Mouse (Mus musculus): ENCODE data around the gene Map1lc3b.

- TF ChIP-seq GATA1 (IDR thresholded peaks at IDR 0.05; ENCODE audit: low read length), result no peak
- no peak for TF ChIP-seq TAL1 (IDR thresholded peaks at IDR 0.05; ENCODE audit: low read length)
Observed at GRCm38 (mm10) chr8:121568321-121568720, 21.8 kb upstream of the Map1lc3b start.
